Mouse (Mus musculus) neural tube, embryonic 11.5 days (tissue): ENCODE data around the gene Hunk. TPM values are rescaled to one million over a fixed set of nuclear protein-coding genes. Genes with fewer than 3 reads are reported as not detected.

ENCODE experiments used
- ATAC-seq: fragments of 200-750 bp; cut with Nextera tagmentation; 2 replicates; pipeline ENCODE4 v1.8.0; 2017; ENCODE audit warnings: moderate number of reproducible peaks, mild to moderate bottlenecking, moderate TSS enrichment, moderate library complexity; ENCODE audit not compliant: insufficient read depth, low FRiP score, low TSS enrichment
- DNase-seq: peaks from one replicate; pipeline ENCODE4 v3.0.0-alpha.2; 2015; ENCODE audit warnings: low spot score
- H3K27ac ChIP-seq: fragments of 300-500 bp; sonication (generic); 2 replicates; pipeline ENCODE4 v1.5.1; 2014; ENCODE audit warnings: low read depth, mild to moderate bottlenecking, low read length
- H3K27me3 ChIP-seq: fragments of 300-500 bp; sonication (generic); 2 replicates; pipeline ENCODE4 v1.6.1; 2014; ENCODE audit warnings: mild to moderate bottlenecking, low read length, mixed read lengths; ENCODE audit not compliant: control insufficient read depth, insufficient read depth
- H3K36me3 ChIP-seq: fragments of 300-500 bp; sonication (generic); 2 replicates; pipeline ENCODE4 v1.6.1; 2014; ENCODE audit warnings: mild to moderate bottlenecking, low read length, moderate library complexity, mixed read lengths; ENCODE audit not compliant: control insufficient read depth, insufficient read depth
- H3K4me1 ChIP-seq: fragments of 300-500 bp; sonication (generic); 2 replicates; pipeline ENCODE4 v1.6.1; 2014; ENCODE audit warnings: low read length, mixed read lengths; ENCODE audit not compliant: control insufficient read depth, insufficient read depth
- H3K4me2 ChIP-seq: fragments of 300-500 bp; sonication (generic); 2 replicates; pipeline ENCODE4 v1.6.1; 2014; ENCODE audit warnings: low read depth, mild to moderate bottlenecking, moderate library complexity
- H3K4me3 ChIP-seq: fragments of 300-500 bp; sonication (generic); 2 replicates; pipeline ENCODE4 v1.5.1; 2014; ENCODE audit warnings: low read depth, low read length
- H3K9ac ChIP-seq: fragments of 300-500 bp; sonication (generic); 2 replicates; pipeline ENCODE4 v1.6.1; 2014; ENCODE audit warnings: mild to moderate bottlenecking, low read length
- H3K9me3 ChIP-seq: fragments of 300-500 bp; sonication (generic); 2 replicates; pipeline ENCODE4 v1.6.1; 2016; ENCODE audit warnings: low read length; ENCODE audit not compliant: control insufficient read depth
- WGBS: fragments of 180-500 bp; shearing (Covaris S2); extraction: QIAGEN DNeasy Blood & Tissue Kit; methylation state at CpG from one replicate; pipeline ENCODE4 v1.1.7; 2014; 5-methylcytosine and 5-hydroxymethylcytosine counted together
- polyA plus RNA-seq: library from polyadenylated mRNA; unstranded; fragments of >200 nt; fragmentation: Nextera tagmentation; extraction: Ambion mirVana; gene quantifications from 2 replicates; pipeline ENCODE4 v1.2.1, GENCODE M21; 2014

The Hunk gene
- polyA plus RNA-seq, 1 experiment from 2014 or later, result 9.8 TPM

DNA sequence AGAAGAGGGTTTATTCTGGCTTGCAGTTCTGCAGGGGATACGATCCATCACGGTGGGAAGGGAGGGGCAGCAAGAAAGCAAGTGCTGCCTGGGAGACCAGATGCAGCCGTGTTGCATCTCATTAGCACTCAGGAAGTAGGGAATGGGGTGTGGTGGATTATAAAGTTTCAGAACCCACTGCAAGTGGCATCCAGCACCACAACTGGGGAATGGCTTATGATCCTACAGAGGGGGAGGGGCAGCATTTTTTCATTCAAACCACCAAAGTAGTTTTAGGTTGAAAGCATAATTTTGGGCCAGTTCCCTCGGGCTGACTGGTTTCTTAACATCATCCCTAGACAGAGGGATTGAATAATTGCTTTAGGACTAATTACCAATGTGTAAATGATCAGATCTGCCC, 26.1 kb upstream of the Hunk start:
- H3K36me3 ChIP-seq, result no peaks in the 10 kb centered on the region
- H3K27me3 ChIP-seq, result no peaks in the 10 kb centered on the region
- H3K27ac ChIP-seq, result no peak overlapping the region
- no peak overlapping the region for H3K4me2 ChIP-seq
- H3K4me3 ChIP-seq, result no peak overlapping the region
- H3K4me1 ChIP-seq, result no peaks in the 10 kb centered on the region
- H3K9ac ChIP-seq, result no peak overlapping the region
- H3K9me3 ChIP-seq, result no peaks in the 10 kb centered on the region
- 28% methylated on average over 4 of the region's 4 CpGs for WGBS
- ATAC-seq (no peak), DNase-seq (no peak)

DNA sequence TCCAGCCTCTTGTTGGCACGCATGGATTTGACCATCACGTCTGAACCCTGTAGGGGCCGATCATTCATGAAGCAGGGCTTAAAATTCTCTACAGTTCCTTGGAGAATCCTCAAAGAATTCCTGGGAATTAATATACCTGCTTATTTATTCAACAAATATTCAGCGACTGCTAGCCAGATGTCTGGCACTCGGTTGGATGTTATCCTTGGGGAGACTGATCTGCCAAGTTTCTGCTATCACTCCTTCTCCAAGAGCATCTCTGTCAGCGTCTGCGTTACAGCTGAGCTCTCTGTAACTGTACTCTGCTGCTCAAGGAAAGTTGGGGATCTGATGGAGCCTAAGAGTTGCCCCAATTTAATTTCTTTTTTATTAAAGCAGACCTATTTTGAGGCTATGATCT, 25.5 kb upstream of the Hunk start:
- no peak overlapping the region for H3K4me2 ChIP-seq
- no peaks in the 10 kb centered on the region for H3K27me3 ChIP-seq
- WGBS, result 51% methylated on average over 7 of the region's 7 CpGs
- H3K4me1 ChIP-seq, result no peaks in the 10 kb centered on the region
- no peaks in the 10 kb centered on the region for H3K36me3 ChIP-seq
- no peak for DNase-seq
- H3K9ac ChIP-seq, result no peak overlapping the region
- no peak overlapping the region for H3K4me3 ChIP-seq
- H3K9me3 ChIP-seq, result no peaks in the 10 kb centered on the region
- ATAC-seq, result no peak
- no peak overlapping the region for H3K27ac ChIP-seq

DNA sequence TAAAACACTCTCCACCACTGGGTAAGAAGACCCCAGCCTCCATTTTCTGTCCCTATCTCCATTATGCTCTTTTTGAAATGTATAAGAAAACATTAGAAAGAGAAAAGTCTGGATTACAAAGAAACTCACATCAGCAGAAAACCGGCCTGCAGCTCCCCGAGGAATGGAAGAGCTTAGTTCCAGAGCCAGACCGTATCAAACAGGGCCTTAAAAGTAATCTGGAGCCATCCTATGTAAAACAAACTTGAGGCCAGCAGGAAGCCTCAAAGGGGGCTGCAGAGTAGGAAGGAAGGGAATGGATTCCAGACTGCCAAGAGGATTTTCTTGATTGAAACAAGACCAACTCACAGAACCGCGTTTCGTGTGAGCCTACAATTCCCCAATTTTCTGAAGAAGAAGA, 22.9 kb upstream of the Hunk start:
- WGBS, result 72% methylated on average over 6 of the region's 6 CpGs
- H3K4me1 ChIP-seq, result no peaks in the 10 kb centered on the region
- DNase-seq, result no peak
- H3K27ac ChIP-seq, result no peak overlapping the region
- no peak overlapping the region for H3K4me2 ChIP-seq
- ATAC-seq, result no peak
- no peaks in the 10 kb centered on the region for H3K27me3 ChIP-seq
- no peak overlapping the region for H3K9ac ChIP-seq
- H3K36me3 ChIP-seq, result no peaks in the 10 kb centered on the region
- no peaks in the 10 kb centered on the region for H3K9me3 ChIP-seq
- H3K4me3 ChIP-seq, result no peak overlapping the region

- no peak overlapping the region for H3K27ac ChIP-seq
- peak; percentile 67; the same call in 1 of the 2 replicates for ATAC-seq
- no peak overlapping the region for H3K4me3 ChIP-seq
- peaks cover 6% of the 10 kb centered on the region; the same call in 1 of the 2 replicates for H3K27me3 ChIP-seq
- no peaks in the 10 kb centered on the region for H3K36me3 ChIP-seq
- peak; percentile 81 for DNase-seq
- no peaks in the 10 kb centered on the region for H3K9me3 ChIP-seq
- H3K4me1 ChIP-seq, result 0 out of 2 replicates have a peak, but pooled peaks cover 1% of the 10 kb centered on the region
- WGBS, result 17% methylated on average over 11 of the region's 11 CpGs
- H3K4me2 ChIP-seq, result no peak overlapping the region
- no peak overlapping the region for H3K9ac ChIP-seq
Measured at GRCm38 (mm10) chr16:90379897-90380296, 5.9 kb upstream of the Hunk start.

- Histone ChIP-seq H3K27ac (no peak overlapping the region), H3K36me3 (no peaks in the 10 kb centered on the region), H3K4me2 (no peak overlapping the region), H3K4me1 (0 out of 2 replicates have a peak, but pooled peaks cover 4% of the 10 kb centered on the region), H3K4me3 (no peak overlapping the region), H3K9ac (no peak overlapping the region), H3K27me3 (peaks cover 6% of the 10 kb centered on the region; the same call in 1 of the 2 replicates), H3K9me3 (no peaks in the 10 kb centered on the region)
- DNase-seq, result no peak
- ATAC-seq, result no peak
- WGBS, result 92% methylated on average over 3 of the region's 3 CpGs
Measured at GRCm38 (mm10) chr16:90381633-90382032, 4.2 kb upstream of the Hunk start.

DNA sequence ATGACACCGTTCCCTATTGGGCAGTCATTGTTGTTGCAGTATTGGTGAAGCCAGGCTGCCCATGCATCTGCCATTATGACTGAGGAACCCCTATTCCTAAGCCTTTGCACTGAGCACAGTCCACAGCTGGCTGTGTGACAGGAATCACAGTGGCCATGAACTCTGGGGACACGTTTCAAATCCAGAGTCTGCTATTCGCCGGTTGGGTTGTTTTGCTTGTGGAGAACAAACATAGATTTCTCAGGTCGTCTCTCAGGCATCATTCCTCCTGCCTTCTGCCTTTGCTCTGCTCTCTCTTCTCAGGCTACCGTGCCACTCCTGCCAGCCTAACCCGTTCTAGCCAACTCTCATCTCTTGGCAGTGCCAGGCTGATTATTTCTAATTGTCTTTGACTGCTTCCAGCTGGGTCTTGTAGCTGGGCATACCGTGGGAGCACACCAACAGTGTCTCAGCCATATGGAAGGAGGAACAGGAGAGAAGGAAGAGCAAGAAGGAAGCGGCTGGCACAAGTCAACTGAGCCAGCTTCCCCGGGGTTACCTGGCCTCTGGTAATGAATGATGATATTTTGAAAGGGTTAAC, 3.0 kb upstream of the Hunk start:
- Histone ChIP-seq H3K36me3 (no peaks in the 10 kb centered on the region), H3K4me1 (peaks cover 8% of the 10 kb centered on the region), H3K27me3 (peaks cover 6% of the 10 kb centered on the region; the same call in 1 of the 2 replicates), H3K9me3 (no peaks in the 10 kb centered on the region), H3K9ac (no peak overlapping the region), H3K4me2 (no peak overlapping the region), H3K27ac (no peak overlapping the region), H3K4me3 (no peak overlapping the region)
- 85% methylated on average over 10 of the region's 10 CpGs for WGBS
- ATAC-seq, result no peak
- no peak for DNase-seq

DNA sequence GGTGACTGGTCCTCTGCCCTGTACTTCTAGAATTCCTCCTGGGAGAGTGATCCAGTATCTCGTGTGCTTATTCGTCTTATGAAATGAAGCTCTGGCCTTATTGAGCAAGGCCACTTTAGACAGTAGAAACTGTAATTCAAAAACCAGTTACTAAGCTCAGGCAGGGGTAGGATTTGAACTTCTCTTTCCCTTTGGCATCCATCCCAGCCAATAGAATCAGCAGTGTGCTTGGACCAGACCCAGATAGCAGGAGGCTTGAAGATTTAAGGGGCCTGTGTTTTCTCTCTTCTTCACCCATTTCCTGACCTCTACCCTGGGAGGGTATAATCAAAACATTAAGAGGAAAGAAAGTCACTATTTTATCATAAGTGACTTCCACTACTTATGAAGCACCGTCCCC, 1.8 kb upstream of the Hunk start:
- Histone ChIP-seq H3K27ac (no peak overlapping the region), H3K4me1 (peaks cover 12% of the 10 kb centered on the region), H3K36me3 (no peaks in the 10 kb centered on the region), H3K4me3 (no peak overlapping the region), H3K27me3 (peaks cover 6% of the 10 kb centered on the region; the same call in 1 of the 2 replicates), H3K9me3 (no peaks in the 10 kb centered on the region), H3K9ac (no peak overlapping the region), H3K4me2 (no peak overlapping the region)
- DNase-seq, result no peak
- WGBS, result 72% methylated on average over 3 of the region's 3 CpGs
- ATAC-seq, result no peak

- no peaks in the 10 kb centered on the region for H3K9me3 ChIP-seq
- peak; percentile 41 for DNase-seq
- H3K9ac ChIP-seq, result peak overlapping the region; percentile 89; the same call in 1 of the 2 replicates
- H3K27me3 ChIP-seq, result peaks cover 6% of the 10 kb centered on the region; the same call in 1 of the 2 replicates
- no peaks in the 10 kb centered on the region for H3K36me3 ChIP-seq
- ATAC-seq, result no peak
- 6% methylated on average over 12 of the region's 12 CpGs for WGBS
- H3K4me1 ChIP-seq, result peaks cover 12% of the 10 kb centered on the region
- peak overlapping the region; percentile 83 for H3K4me3 ChIP-seq
- peak overlapping the region; percentile 73 for H3K4me2 ChIP-seq
- no peak overlapping the region for H3K27ac ChIP-seq
Measured at GRCm38 (mm10) chr16:90384846-90385245, 967 bp upstream of the Hunk start.

GRCm38 (mm10) chr16:90385326-90385687, 506 bp upstream of the Hunk start:
- Histone ChIP-seq H3K9me3 (no peaks in the 10 kb centered on the region), H3K9ac (peak overlapping the region; percentile 89), H3K4me2 (peak overlapping the region; percentile 73), H3K36me3 (no peaks in the 10 kb centered on the region; the same call in 1 of the 2 replicates), H3K4me3 (peak overlapping the region; percentile 83), H3K4me1 (peaks cover 12% of the 10 kb centered on the region), H3K27ac (peak overlapping the region; percentile 88), H3K27me3 (peaks cover 6% of the 10 kb centered on the region; the same call in 1 of the 2 replicates)
- WGBS, result 1% methylated on average over 16 of the region's 16 CpGs
- peak; percentile 27 for ATAC-seq
- no peak for DNase-seq
